Mouse (Mus musculus): ENCODE data around the gene Hesx1.
"Not testable (repeated sequence)": the region's sequence is repeated elsewhere in the genome, so short reads cannot be mapped to it uniquely, and the experiment has no call there.

Gene Hesx1

GRCm38 (mm10) chr14:26994211-26994741 lies at the start of gene Hesx1:
TSS of gene Hesx1 (plus strand) at chr14:26994416.
- DNase-seq (ENCODE audit: extremely low spot score, low spot score): peak; percentile 74

GRCm38 (mm10) chr14:26956139-26956538 lies 38.1 kb upstream of the Hesx1 start:
- DNase-seq (ENCODE audit: extremely low spot score, low spot score): not testable (repeated sequence)

- no peak for DNase-seq (ENCODE audit: extremely low spot score, low spot score)
Observed at GRCm38 (mm10) chr14:26960518-26960917, 33.7 kb upstream of the Hesx1 start.

GRCm38 (mm10) chr14:26969164-26969563 lies 25.1 kb upstream of the Hesx1 start:
- DNase-seq (ENCODE audit: extremely low spot score, low spot score): no peak

GRCm38 (mm10) chr14:26969856-26970407 lies 24.3 kb upstream of the Hesx1 start:
- DNase-seq (ENCODE audit: extremely low spot score, low spot score): peak; percentile 79

GRCm38 (mm10) chr14:26970439-26970932 lies 23.7 kb upstream of the Hesx1 start:
- peak; percentile 98 for DNase-seq (ENCODE audit: extremely low spot score, low spot score)

GRCm38 (mm10) chr14:26971106-26971789 lies 23.0 kb upstream of the Hesx1 start, which contains the start of gene Appl1:
TSS of gene Appl1 (minus strand) at chr14:26971232.
- no peak for DNase-seq (ENCODE audit: extremely low spot score, low spot score)

GRCm38 (mm10) chr14:26973089-26973488 lies 21.1 kb upstream of the Hesx1 start:
- DNase-seq (ENCODE audit: extremely low spot score, low spot score): no peak

GRCm38 (mm10) chr14:26975490-26975889 lies 18.7 kb upstream of the Hesx1 start:
- no peak for DNase-seq (ENCODE audit: extremely low spot score, low spot score)

GRCm38 (mm10) chr14:26976212-26976611 lies 18.0 kb upstream of the Hesx1 start:
- peak; percentile 26 for DNase-seq (ENCODE audit: extremely low spot score, low spot score)

- no peak for DNase-seq (ENCODE audit: extremely low spot score, low spot score)
Observed at GRCm38 (mm10) chr14:26977500-26977899, 16.7 kb upstream of the Hesx1 start.

GRCm38 (mm10) chr14:26979808-26980207 lies 14.4 kb upstream of the Hesx1 start:
- no peak for DNase-seq (ENCODE audit: extremely low spot score, low spot score)

- no peak for DNase-seq (ENCODE audit: extremely low spot score, low spot score)
Observed at GRCm38 (mm10) chr14:26981021-26981420, 13.2 kb upstream of the Hesx1 start.

- DNase-seq (ENCODE audit: extremely low spot score, low spot score): no peak
Observed at GRCm38 (mm10) chr14:26981494-26982149, 12.6 kb upstream of the Hesx1 start.

- no peak for DNase-seq (ENCODE audit: extremely low spot score, low spot score)
Observed at GRCm38 (mm10) chr14:26982150-26982530, 12.1 kb upstream of the Hesx1 start.

- DNase-seq (ENCODE audit: extremely low spot score, low spot score): no peak
Observed at GRCm38 (mm10) chr14:26988694-26989093, 5.5 kb upstream of the Hesx1 start.

- DNase-seq (ENCODE audit: extremely low spot score, low spot score): no peak
Observed at GRCm38 (mm10) chr14:26991622-26992021, 2.6 kb upstream of the Hesx1 start.

- DNase-seq (ENCODE audit: extremely low spot score, low spot score): no peak
Observed at GRCm38 (mm10) chr14:26993427-26993826, 789 bp upstream of the Hesx1 start.

GRCm38 (mm10) chr14:26996257-26996656 lies 2.0 kb downstream of the Hesx1 start:
- DNase-seq (ENCODE audit: extremely low spot score, low spot score): no peak

GRCm38 (mm10) chr14:27000386-27000785 lies 6.2 kb downstream of the Hesx1 start:
- no peak for DNase-seq (ENCODE audit: extremely low spot score, low spot score)

- DNase-seq (ENCODE audit: extremely low spot score, low spot score): no peak
Observed at GRCm38 (mm10) chr14:27004906-27005305, 10.7 kb downstream of the Hesx1 start.

GRCm38 (mm10) chr14:27005937-27006336 lies 11.7 kb downstream of the Hesx1 start:
- DNase-seq (ENCODE audit: extremely low spot score, low spot score): no peak

Measured in neural tube, embryonic 10.5 days (tissue).